Mouse (Mus musculus): Measurements from ENCODE around the gene Ints13. TPM values are rescaled to one million over a fixed set of nuclear protein-coding genes. Genes with fewer than 3 reads are reported as not detected.

Gene Ints13
- total and polyA plus RNA-seq, 3 experiments, result 31.9 to 51.9 (median 50.5) TPM

GRCm38 (mm10) chr6:146533146-146533545 lies 44.5 kb downstream of the Ints13 start:
- H3K79me2 ChIP-seq (replicated peaks; ENCODE audit: control insufficient read depth, extremely low read depth, insufficient read depth, poor library complexity, severe bottlenecking), result no peaks in the 10 kb centered on the region
- no peak overlapping the region for H3K9ac ChIP-seq (ENCODE audit: insufficient read depth, low read depth)
- no peak for DNase-seq (ENCODE audit: extremely low read depth)
- peaks cover 3% of the 10 kb centered on the region for H3K27me3 ChIP-seq (replicated peaks)
- H3K4me1 ChIP-seq (ENCODE audit: control insufficient read depth in 1 of 2, insufficient read depth in 2 of 2), result peaks cover 15 to 34% of the 10 kb centered on the region in 2 experiments
- peaks cover 2% of the 10 kb centered on the region for H3K9me3 ChIP-seq (replicated peaks; ENCODE audit: low read length)
- in situ Hi-C loops (cut with MboI; ENCODE audit: low pct_ligation_motif_present, low pct_unique_long_range_greater_than_20kb, low sequenced_read_pairs), result no loop called here
- H3K4me2 ChIP-seq (ENCODE audit: insufficient read depth, low read depth, poor library complexity, severe bottlenecking), result no peak overlapping the region
- no peaks in the 10 kb centered on the region for H3K36me3 ChIP-seq (replicated peaks in 1 of 2; ENCODE audit: control insufficient read depth in 1 of 2, insufficient read depth in 1 of 2, low read length in 1 of 2)
- TF ChIP-seq ZMIZ1 (IDR thresholded peaks at IDR 0.05; ENCODE audit: low read depth, low read length), result no peak
- TF ChIP-seq ZC3H11A (IDR thresholded peaks at IDR 0.05; ENCODE audit: low read depth, low read length), result no peak
- TF ChIP-seq MYC (IDR thresholded peaks at IDR 0.05; ENCODE audit: low read depth, low read length), result no peak
- TF ChIP-seq NRF1 (IDR thresholded peaks at IDR 0.05; ENCODE audit: low read depth, low read length), result no peak
- TF ChIP-seq UBTF (IDR thresholded peaks at IDR 0.05; ENCODE audit: low read depth, low read length), result no peak
- TF ChIP-seq MXI1 (IDR thresholded peaks at IDR 0.05; ENCODE audit: low read depth, low read length), result no peak
- TF ChIP-seq MAX (IDR thresholded peaks at IDR 0.05; ENCODE audit: low read length), result no peak
- no peak for TF ChIP-seq KAT2A (IDR thresholded peaks at IDR 0.05; ENCODE audit: insufficient replicate concordance, low read length)
- no peak for TF ChIP-seq ELF1 (IDR thresholded peaks at IDR 0.05; ENCODE audit: low read depth, low read length)
- no peak for TF ChIP-seq HCFC1 (IDR thresholded peaks at IDR 0.05; ENCODE audit: low read depth, low read length)
- TF ChIP-seq MEF2A (IDR thresholded peaks at IDR 0.05; ENCODE audit: borderline replicate concordance, low read depth, low read length), result no peak
- no peak for TF ChIP-seq ZNF384 (IDR thresholded peaks at IDR 0.05; ENCODE audit: low read depth, low read length)
- TF ChIP-seq BHLHE40 (IDR thresholded peaks at IDR 0.05; ENCODE audit: low read depth, low read length), result no peak
- TF ChIP-seq ZKSCAN1 (IDR thresholded peaks at IDR 0.05; ENCODE audit: borderline replicate concordance, low read depth, low read length), result no peak
- TF ChIP-seq JUND (conservative IDR thresholded peaks at IDR 0.05; ENCODE audit: low read depth, low read length), result no peak
- TF ChIP-seq USF2 (conservative IDR thresholded peaks at IDR 0.05; ENCODE audit: low read depth, low read length), result no peak
- no peak for TF ChIP-seq POLR2AphosphoS2 (IDR thresholded peaks at IDR 0.05; ENCODE audit: low read depth, low read length)
- H3K27ac ChIP-seq (ENCODE audit: insufficient read depth, low read depth), result no peak overlapping the region
- dilution Hi-C loops (cut with MboI; ENCODE audit: extremely low pct_ligation_motif_present, extremely low pct_unique_long_range_greater_than_20kb, low sequenced_read_pairs), result no loop called here
- no peak overlapping the region for H3K4me3 ChIP-seq (replicated peaks in 1 of 3; ENCODE audit: low read depth in 2 of 3, low read length in 2 of 3, poor library complexity in 1 of 3)

GRCm38 (mm10) chr6:146530769-146531168 lies 46.9 kb downstream of the Ints13 start:
- TF ChIP-seq MAZ (IDR thresholded peaks at IDR 0.05; ENCODE audit: low read depth, low read length), result no peak
- H3K4me2 ChIP-seq (ENCODE audit: insufficient read depth, low read depth, poor library complexity, severe bottlenecking), result no peak overlapping the region
- no peak for DNase-seq (ENCODE audit: extremely low read depth)
- H3K27ac ChIP-seq (ENCODE audit: insufficient read depth, low read depth), result no peak overlapping the region
- H3K9ac ChIP-seq (ENCODE audit: insufficient read depth, low read depth), result no peak overlapping the region
- no peaks in the 10 kb centered on the region for H3K36me3 ChIP-seq (replicated peaks in 1 of 2; ENCODE audit: control insufficient read depth in 1 of 2, insufficient read depth in 1 of 2, low read length in 1 of 2)
- H3K4me3 ChIP-seq (replicated peaks in 1 of 3; ENCODE audit: low read depth in 2 of 3, low read length in 2 of 3, poor library complexity in 1 of 3), result no peak overlapping the region
- dilution Hi-C loops (cut with MboI; ENCODE audit: extremely low pct_ligation_motif_present, extremely low pct_unique_long_range_greater_than_20kb, low sequenced_read_pairs), result no loop called here
- H3K27me3 ChIP-seq (replicated peaks), result peaks cover 3% of the 10 kb centered on the region
- H3K79me2 ChIP-seq (replicated peaks; ENCODE audit: control insufficient read depth, extremely low read depth, insufficient read depth, poor library complexity, severe bottlenecking), result no peaks in the 10 kb centered on the region
- no peaks in the 10 kb centered on the region for H3K9me3 ChIP-seq (replicated peaks; ENCODE audit: low read length)
- H3K4me1 ChIP-seq (ENCODE audit: control insufficient read depth in 1 of 2, insufficient read depth in 2 of 2), result peaks cover 11 to 27% of the 10 kb centered on the region in 2 experiments
- in situ Hi-C loops (cut with MboI; ENCODE audit: low pct_ligation_motif_present, low pct_unique_long_range_greater_than_20kb, low sequenced_read_pairs), result no loop called here

Measured in CH12.LX (cell line).